Mouse (Mus musculus) erythroblast, embryonic 14.5 days (primary cell): ENCODE results near the gene Hexim1. TPM values are rescaled to one million over a fixed set of nuclear protein-coding genes. Genes with fewer than 3 reads are reported as not detected.

Experiments used
- H3K27me3 ChIP-seq: 2 replicates; pipeline ENCODE4 v1.6.1; 2012; ENCODE audit warnings: inconsistent platforms; ENCODE audit not compliant: control insufficient read depth
- H3K36me3 ChIP-seq: 2 replicates; pipeline ENCODE4 v1.6.1; 2012; ENCODE audit warnings: mild to moderate bottlenecking, inconsistent platforms; ENCODE audit not compliant: control insufficient read depth
- H3K4me1 ChIP-seq: 2 replicates; pipeline ENCODE4 v1.6.1; 2012; ENCODE audit warnings: inconsistent platforms; ENCODE audit not compliant: control insufficient read depth
- H3K4me3 ChIP-seq: replicated peaks from 2 replicates; pipeline ENCODE3; 2012; ENCODE audit warnings: moderate library complexity, mild to moderate bottlenecking, inconsistent platforms
- H3K9me3 ChIP-seq: 2 replicates; pipeline ENCODE4 v1.6.1; 2012; ENCODE audit warnings: low read length, inconsistent platforms, mixed read lengths; ENCODE audit not compliant: control insufficient read depth
- GATA1 ChIP-seq: IDR thresholded peaks from 2 replicates; pipeline ENCODE4 v1.6.1; 2012; ENCODE audit warnings: low read length, inconsistent platforms, mixed read lengths
- TAL1 ChIP-seq: IDR thresholded peaks from 3 replicates; pipeline ENCODE4 v1.6.1; 2012; ENCODE audit warnings: low read length, inconsistent platforms, mixed read lengths
- polyA plus RNA-seq: library from polyadenylated mRNA; stranded (reverse); fragments of >175 nt; gene quantifications from 2 replicates; pipeline ENCODE4 v1.2.3, GENCODE M21; 2012

Gene Hexim1
- polyA plus RNA-seq, 1 experiment: 7.6 TPM

DNA sequence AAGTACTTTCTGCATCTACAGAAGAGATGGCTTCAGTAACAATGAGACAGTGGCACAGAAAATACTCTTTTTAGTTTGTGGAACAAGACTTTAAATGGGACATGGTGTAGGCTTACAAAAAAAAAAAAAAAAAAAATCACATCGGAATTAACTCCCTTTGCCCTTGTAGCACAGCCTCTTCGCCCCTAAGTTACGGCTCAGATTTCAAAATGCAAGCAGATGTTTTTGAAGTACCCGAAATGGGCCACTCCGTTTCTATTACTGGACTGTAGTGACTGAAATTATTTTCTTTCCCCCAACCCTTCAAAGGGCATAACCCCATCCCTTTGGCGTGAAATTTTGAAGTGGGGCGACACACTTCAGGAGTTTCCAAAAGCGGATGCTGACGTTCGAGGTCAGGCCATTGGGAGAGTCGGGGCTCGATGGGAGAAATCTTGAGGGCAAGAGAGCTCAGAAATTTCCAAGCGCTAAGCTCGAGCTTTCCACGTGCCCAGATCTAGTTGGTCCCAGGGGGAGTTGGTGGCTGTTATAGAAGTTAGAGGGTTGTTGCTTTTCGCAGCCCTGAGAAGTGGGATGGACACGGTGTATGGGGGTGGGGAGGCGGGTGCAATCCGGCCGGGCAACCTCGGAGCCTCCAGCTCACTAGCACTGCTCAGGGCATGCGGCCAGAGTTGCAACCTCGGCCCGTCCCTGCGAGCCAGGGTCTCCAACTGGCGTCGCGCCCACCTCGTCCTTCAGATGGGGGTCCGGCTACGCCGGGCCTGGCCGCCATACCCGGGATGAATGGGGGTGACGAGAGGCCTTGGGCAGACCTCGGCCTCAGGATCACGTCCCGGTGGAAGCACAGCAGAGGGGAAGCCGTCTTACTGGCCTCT, 15.9 kb downstream of the Hexim1 start, which contains the start of gene Hexim2:
Hexim2 (plus strand) TSS at position 729 of the 875 bp plus-strand sequence.
- H3K27me3 ChIP-seq: no peaks in the 10 kb centered on the region
- no peaks in the 10 kb centered on the region for H3K9me3 ChIP-seq
- H3K4me1 ChIP-seq: peaks cover 58% of the 10 kb centered on the region
- H3K36me3 ChIP-seq: peaks cover 32% of the 10 kb centered on the region
- no peak for TF ChIP-seq TAL1
- TF ChIP-seq GATA1: no peak
- peak within 1 kb of the TSS; percentile 79 for H3K4me3 ChIP-seq

DNA sequence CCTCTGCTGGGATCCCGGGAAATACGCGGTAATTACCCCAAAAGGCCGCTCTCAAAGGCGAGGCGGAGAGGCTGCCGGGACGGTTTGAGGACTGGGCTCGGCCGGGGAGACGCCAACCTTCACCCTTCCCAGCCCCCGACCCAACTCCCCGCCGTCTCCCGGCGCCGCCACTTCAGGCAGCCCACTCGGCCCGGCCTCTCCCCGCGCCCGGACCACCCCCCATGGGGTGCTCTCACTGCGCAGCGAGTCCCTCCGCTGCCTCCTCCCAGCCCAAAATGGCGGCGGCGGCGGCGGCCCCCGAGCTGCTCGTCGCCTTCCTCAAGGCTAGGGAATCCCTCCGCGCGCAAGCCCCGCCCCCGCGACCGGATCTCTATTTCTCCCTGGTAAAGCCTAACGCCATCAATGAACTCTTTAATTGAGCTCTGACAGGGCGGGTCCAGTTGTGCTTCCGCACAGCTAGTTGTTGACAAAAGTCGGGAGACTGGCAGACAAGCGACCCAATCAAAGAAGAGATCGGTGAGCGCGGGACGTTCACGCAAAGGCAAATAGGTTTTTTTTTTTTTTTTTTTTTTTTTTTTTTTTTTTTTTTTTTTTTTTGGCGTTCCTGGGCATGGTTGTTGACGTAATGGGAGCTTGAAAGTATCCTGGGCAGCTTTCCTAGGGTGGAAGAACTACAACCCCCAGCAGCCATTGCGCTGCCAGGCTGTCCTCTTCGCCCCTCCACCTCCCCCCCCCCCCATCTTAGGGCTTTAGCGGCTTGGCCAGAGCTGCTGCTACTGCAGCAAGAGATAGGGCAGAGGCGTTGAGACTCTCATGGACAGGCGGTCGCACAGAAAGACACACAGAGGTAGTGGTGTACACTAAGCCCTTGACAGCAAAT, 16.8 kb downstream of the Hexim1 start:
- Histone ChIP-seq H3K4me1 (peaks cover 58% of the 10 kb centered on the region), H3K9me3 (no peaks in the 10 kb centered on the region), H3K4me3 (peak overlapping the region; percentile 79), H3K36me3 (peaks cover 37% of the 10 kb centered on the region), H3K27me3 (no peaks in the 10 kb centered on the region)
- TF ChIP-seq GATA1: no peak

GRCm38 (mm10) chr11:103133456-103134185, 17.6 kb downstream of the Hexim1 start:
- Histone ChIP-seq H3K36me3 (peaks cover 44% of the 10 kb centered on the region), H3K9me3 (no peaks in the 10 kb centered on the region), H3K4me3 (peak overlapping the region; percentile 79), H3K4me1 (peaks cover 58% of the 10 kb centered on the region), H3K27me3 (no peaks in the 10 kb centered on the region)
- TF ChIP-seq TAL1 (no peak), GATA1 (no peak)

- H3K9me3 ChIP-seq: no peaks in the 10 kb centered on the region
- H3K27me3 ChIP-seq: no peaks in the 10 kb centered on the region
- TF ChIP-seq TAL1 (no peak), GATA1 (no peak)
- peaks cover 58% of the 10 kb centered on the region for H3K4me1 ChIP-seq
- H3K4me3 ChIP-seq: peak overlapping the region; percentile 79
- peaks cover 45% of the 10 kb centered on the region for H3K36me3 ChIP-seq
Measured at GRCm38 (mm10) chr11:103134221-103134620, 18.2 kb downstream of the Hexim1 start.

GRCm38 (mm10) chr11:103136039-103136577, 20.1 kb downstream of the Hexim1 start:
- H3K9me3 ChIP-seq: no peaks in the 10 kb centered on the region
- peak overlapping the region; percentile 3 for H3K4me3 ChIP-seq
- H3K27me3 ChIP-seq: no peaks in the 10 kb centered on the region
- peaks cover 47% of the 10 kb centered on the region for H3K4me1 ChIP-seq
- TF ChIP-seq TAL1: no peak
- peaks cover 45% of the 10 kb centered on the region for H3K36me3 ChIP-seq

- no peaks in the 10 kb centered on the region for H3K27me3 ChIP-seq
- H3K9me3 ChIP-seq: no peaks in the 10 kb centered on the region
- TF ChIP-seq TAL1 (no peak), GATA1 (no peak)
- peaks cover 39% of the 10 kb centered on the region for H3K4me1 ChIP-seq
- H3K4me3 ChIP-seq: no peak overlapping the region
- H3K36me3 ChIP-seq: peaks cover 43% of the 10 kb centered on the region
Measured at GRCm38 (mm10) chr11:103139951-103140762, 24.1 kb downstream of the Hexim1 start.

DNA sequence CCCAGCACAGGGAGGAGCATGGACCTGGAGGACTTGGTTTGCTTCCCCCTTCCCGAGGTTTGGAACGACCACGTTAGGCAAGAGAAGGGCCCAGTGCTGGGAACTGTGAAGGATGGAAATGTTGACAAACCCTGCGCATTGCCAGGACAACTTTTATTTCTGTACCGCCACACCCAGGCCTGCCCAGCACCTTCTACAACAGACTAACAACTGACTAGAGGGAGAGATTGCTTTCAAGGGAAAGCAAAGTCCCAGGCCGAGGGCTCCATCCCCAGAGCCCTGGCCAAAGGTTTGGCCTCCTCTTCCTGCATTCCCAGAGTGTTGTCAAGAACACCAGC, 24.7 kb downstream of the Hexim1 start:
- Histone ChIP-seq H3K4me3 (no peak overlapping the region), H3K9me3 (no peaks in the 10 kb centered on the region), H3K36me3 (peaks cover 39% of the 10 kb centered on the region), H3K27me3 (no peaks in the 10 kb centered on the region), H3K4me1 (peaks cover 36% of the 10 kb centered on the region)
- TF ChIP-seq TAL1 (no peak), GATA1 (no peak)
